Mouse (Mus musculus): ENCODE measurements around the gene Sprr4. TPM values are rescaled to one million over a fixed set of nuclear protein-coding genes. Genes with fewer than 3 reads are reported as not detected.
A peak's percentile ranks its signal among the peaks of the same experiment; 100 is the strongest.
"Not testable (repeated sequence)": the region's sequence is repeated elsewhere in the genome, so short reads cannot be mapped to it uniquely, and the experiment has no call there.

The Sprr4 gene
- not detected in 2 replicates for polyA plus RNA-seq (2015; fragmentation: Nextera tagmentation; extraction: Ambion mirVana)

DNA sequence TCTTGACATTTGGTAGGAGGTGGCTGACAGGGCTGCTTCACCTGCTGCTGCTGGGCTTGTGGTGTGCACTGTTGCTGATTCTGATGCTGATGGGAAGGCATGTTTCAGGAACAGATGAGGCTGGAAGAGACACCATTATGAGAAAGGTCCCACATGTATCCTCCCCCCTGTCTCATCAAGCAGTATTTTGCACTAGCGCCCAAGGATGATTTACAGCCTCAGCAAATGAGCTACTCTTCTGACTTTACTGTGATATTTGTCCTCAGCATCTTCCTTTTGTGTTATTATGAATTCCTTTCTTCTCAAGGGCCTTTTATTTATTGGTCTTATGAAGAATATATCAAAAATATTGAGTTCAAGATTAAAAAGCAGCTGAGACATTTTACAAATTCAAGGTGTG, at the start of gene Sprr4:
Gene Sprr4, minus strand, starts transcription at position 101 of the 400 bp plus-strand sequence.
- Histone ChIP-seq H3K36me3 (ENCODE audit: control insufficient read depth, insufficient read depth, low read length) (no peaks in the 10 kb centered on the region), H3K27ac (ENCODE audit: low read length) (no peak within 1 kb of the TSS), H3K4me3 (replicated peaks; ENCODE audit: low read length) (no peak within 1 kb of the TSS), H3K4me2 (ENCODE audit: low read depth, low read length) (no peak within 1 kb of the TSS), H3K27me3 (ENCODE audit: control insufficient read depth, insufficient read depth, low read length) (no peaks in the 10 kb centered on the region), H3K4me1 (ENCODE audit: control insufficient read depth, insufficient read depth, low read length) (no peaks in the 10 kb centered on the region), H3K9ac (ENCODE audit: low read length) (no peak within 1 kb of the TSS), H3K9me3 (replicated peaks; ENCODE audit: control insufficient read depth, low read length) (no peaks in the 10 kb centered on the region)
- 82% methylated on average over 1 of the region's 1 CpGs for WGBS
- no peak for ATAC-seq (ENCODE audit: insufficient read depth, low FRiP score)

DNA sequence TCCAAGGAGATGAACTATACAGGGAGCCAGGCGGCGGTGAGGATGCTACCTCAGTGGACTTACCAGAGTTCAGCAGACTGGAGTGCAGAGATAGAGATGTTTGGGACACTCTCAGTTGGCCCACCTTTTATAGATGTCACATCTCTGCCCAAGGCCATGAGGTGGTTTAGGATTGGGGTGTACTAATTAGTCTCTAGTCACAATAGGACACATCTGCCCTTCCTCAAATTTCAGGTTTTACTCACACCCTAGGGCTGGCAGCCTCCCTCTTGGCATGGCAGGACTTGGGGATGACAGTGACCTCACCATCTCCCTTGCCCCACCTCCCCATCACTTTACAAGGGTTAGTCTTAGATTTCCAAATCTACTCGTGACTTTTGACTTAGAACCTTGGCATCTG, 34.1 kb upstream of the Sprr4 start, which contains the start of gene 2310046K23Rik:
Gene 2310046K23Rik, minus strand, starts transcription at position 101 of the 400 bp plus-strand sequence.
- no peaks in the 10 kb centered on the region for H3K27me3 ChIP-seq (ENCODE audit: control insufficient read depth, insufficient read depth, low read length)
- 87% methylated on average over 3 of the region's 3 CpGs for WGBS
- H3K9me3 ChIP-seq (replicated peaks; ENCODE audit: control insufficient read depth, low read length): no peaks in the 10 kb centered on the region
- H3K36me3 ChIP-seq (ENCODE audit: control insufficient read depth, insufficient read depth, low read length): no peaks in the 10 kb centered on the region
- H3K27ac ChIP-seq (ENCODE audit: low read length): no peak within 1 kb of the TSS
- no peaks in the 10 kb centered on the region for H3K4me1 ChIP-seq (ENCODE audit: control insufficient read depth, insufficient read depth, low read length)
- no peak within 1 kb of the TSS for H3K9ac ChIP-seq (ENCODE audit: low read length)
- no peak for ATAC-seq (ENCODE audit: insufficient read depth, low FRiP score)
- H3K4me3 ChIP-seq (replicated peaks; ENCODE audit: low read length): no peak within 1 kb of the TSS
- no peak within 1 kb of the TSS for H3K4me2 ChIP-seq (ENCODE audit: low read depth, low read length)

- Histone ChIP-seq H3K9ac (ENCODE audit: low read length) (no peak overlapping the region), H3K27ac (ENCODE audit: low read length) (no peak overlapping the region), H3K9me3 (replicated peaks; ENCODE audit: control insufficient read depth, low read length) (no peaks in the 10 kb centered on the region), H3K4me3 (replicated peaks; ENCODE audit: low read length) (no peak overlapping the region), H3K4me1 (ENCODE audit: control insufficient read depth, insufficient read depth, low read length) (no peaks in the 10 kb centered on the region), H3K27me3 (ENCODE audit: control insufficient read depth, insufficient read depth, low read length) (no peaks in the 10 kb centered on the region), H3K36me3 (ENCODE audit: control insufficient read depth, insufficient read depth, low read length) (no peaks in the 10 kb centered on the region), H3K4me2 (ENCODE audit: low read depth, low read length) (no peak overlapping the region)
- ATAC-seq (ENCODE audit: insufficient read depth, low FRiP score): no peak
Measured at GRCm38 (mm10) chr3:92512325-92512724, 12.0 kb upstream of the Sprr4 start.

DNA sequence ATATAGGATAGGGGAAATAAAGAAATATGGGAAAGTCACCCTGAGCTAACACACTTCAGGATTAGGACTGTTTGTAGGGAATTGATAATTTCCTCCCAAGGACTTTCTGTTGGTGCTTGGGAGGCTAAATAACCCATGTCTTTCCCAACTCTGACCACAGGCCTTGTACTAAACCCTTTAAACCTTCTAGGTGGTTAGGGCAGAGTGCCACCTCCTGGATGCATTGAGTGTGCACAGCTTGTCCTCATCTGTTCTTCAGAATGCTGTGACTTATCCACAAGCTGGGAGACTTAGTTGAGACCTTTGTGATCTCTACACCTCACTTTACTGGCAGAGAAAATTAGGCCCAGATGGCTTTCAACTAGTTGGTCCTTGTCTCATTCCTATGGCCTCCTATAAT, 10.5 kb upstream of the Sprr4 start:
- 0 out of 2 replicates have a peak, but pooled peaks have one; percentile 50 for ATAC-seq (ENCODE audit: insufficient read depth, low FRiP score)
- Histone ChIP-seq H3K36me3 (ENCODE audit: control insufficient read depth, insufficient read depth, low read length) (no peaks in the 10 kb centered on the region), H3K27ac (ENCODE audit: low read length) (no peak overlapping the region), H3K9ac (ENCODE audit: low read length) (no peak overlapping the region), H3K27me3 (ENCODE audit: control insufficient read depth, insufficient read depth, low read length) (no peaks in the 10 kb centered on the region), H3K4me3 (replicated peaks; ENCODE audit: low read length) (no peak overlapping the region), H3K4me2 (ENCODE audit: low read depth, low read length) (no peak overlapping the region), H3K9me3 (replicated peaks; ENCODE audit: control insufficient read depth, low read length) (no peaks in the 10 kb centered on the region), H3K4me1 (ENCODE audit: control insufficient read depth, insufficient read depth, low read length) (no peaks in the 10 kb centered on the region)

DNA sequence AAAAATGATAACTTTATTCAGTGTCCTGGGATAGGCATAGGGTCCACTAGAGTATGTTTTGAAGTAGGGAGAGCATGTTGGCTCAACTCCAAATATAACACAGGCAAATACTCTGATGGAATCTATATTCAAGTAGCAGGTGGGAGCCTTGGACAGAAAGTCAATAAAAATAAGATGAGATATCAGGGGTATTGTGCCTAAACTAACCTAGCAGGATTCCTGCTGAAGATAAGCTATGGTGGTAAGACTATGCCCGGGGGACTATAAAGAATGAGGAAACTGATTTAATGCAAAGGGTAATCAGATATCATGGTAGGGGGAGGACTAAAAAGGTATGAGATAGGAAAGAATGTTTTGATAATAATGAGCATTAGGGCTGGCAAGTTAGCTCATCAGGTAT, 7.9 kb upstream of the Sprr4 start:
- Histone ChIP-seq H3K36me3 (ENCODE audit: control insufficient read depth, insufficient read depth, low read length) (no peaks in the 10 kb centered on the region), H3K4me1 (ENCODE audit: control insufficient read depth, insufficient read depth, low read length) (no peaks in the 10 kb centered on the region), H3K9me3 (replicated peaks; ENCODE audit: control insufficient read depth, low read length) (no peaks in the 10 kb centered on the region), H3K4me2 (ENCODE audit: low read depth, low read length) (no peak overlapping the region), H3K27me3 (ENCODE audit: control insufficient read depth, insufficient read depth, low read length) (no peaks in the 10 kb centered on the region), H3K27ac (ENCODE audit: low read length) (no peak overlapping the region), H3K4me3 (replicated peaks; ENCODE audit: low read length) (no peak overlapping the region), H3K9ac (ENCODE audit: low read length) (no peak overlapping the region)
- 73% methylated on average over 1 of the region's 1 CpGs for WGBS
- peak; percentile 48; the same call in 1 of the 2 replicates for ATAC-seq (ENCODE audit: insufficient read depth, low FRiP score)

- ATAC-seq (ENCODE audit: insufficient read depth, low FRiP score): no peak
- no peak overlapping the region for H3K9ac ChIP-seq (ENCODE audit: low read length)
Measured at GRCm38 (mm10) chr3:92503528-92503927, 3.2 kb upstream of the Sprr4 start.

GRCm38 (mm10) chr3:92490262-92490661, 10.0 kb downstream of the Sprr4 start:
- not testable (repeated sequence) for ATAC-seq (ENCODE audit: insufficient read depth, low FRiP score); H3K4me3 ChIP-seq (replicated peaks; ENCODE audit: low read length); H3K9ac ChIP-seq (ENCODE audit: low read length); H3K27ac ChIP-seq (ENCODE audit: low read length); H3K4me1 ChIP-seq (ENCODE audit: control insufficient read depth, insufficient read depth, low read length); H3K9me3 ChIP-seq (replicated peaks; ENCODE audit: control insufficient read depth, low read length); H3K36me3 ChIP-seq (ENCODE audit: control insufficient read depth, insufficient read depth, low read length); H3K4me2 ChIP-seq (ENCODE audit: low read depth, low read length); H3K27me3 ChIP-seq (ENCODE audit: control insufficient read depth, insufficient read depth, low read length)

More at GRCm38 (mm10) chr3:92503528-92503927, 3.2 kb upstream of the Sprr4 start:
- Histone ChIP-seq H3K4me3 (replicated peaks; ENCODE audit: low read length) (no peak overlapping the region), H3K36me3 (ENCODE audit: control insufficient read depth, insufficient read depth, low read length) (no peaks in the 10 kb centered on the region), H3K27ac (ENCODE audit: low read length) (no peak overlapping the region), H3K9me3 (replicated peaks; ENCODE audit: control insufficient read depth, low read length) (no peaks in the 10 kb centered on the region), H3K4me1 (ENCODE audit: control insufficient read depth, insufficient read depth, low read length) (no peaks in the 10 kb centered on the region), H3K4me2 (ENCODE audit: low read depth, low read length) (no peak overlapping the region), H3K27me3 (ENCODE audit: control insufficient read depth, insufficient read depth, low read length) (no peaks in the 10 kb centered on the region)

GRCm38 (mm10) chr3:92486307-92486706, 14.0 kb downstream of the Sprr4 start:
- H3K4me2 ChIP-seq (ENCODE audit: low read depth, low read length): no peak overlapping the region
- no peaks in the 10 kb centered on the region for H3K9me3 ChIP-seq (replicated peaks; ENCODE audit: control insufficient read depth, low read length)
- H3K9ac ChIP-seq (ENCODE audit: low read length): no peak overlapping the region
- H3K27me3 ChIP-seq (ENCODE audit: control insufficient read depth, insufficient read depth, low read length): no peaks in the 10 kb centered on the region
- ATAC-seq (ENCODE audit: insufficient read depth, low FRiP score): peak; percentile 84
- 21% methylated on average over 1 of the region's 1 CpGs for WGBS
- peak overlapping the region; percentile 91 for H3K27ac ChIP-seq (ENCODE audit: low read length)
- H3K36me3 ChIP-seq (ENCODE audit: control insufficient read depth, insufficient read depth, low read length): no peaks in the 10 kb centered on the region
- H3K4me3 ChIP-seq (replicated peaks; ENCODE audit: low read length): no peak overlapping the region
- no peaks in the 10 kb centered on the region for H3K4me1 ChIP-seq (ENCODE audit: control insufficient read depth, insufficient read depth, low read length)

DNA sequence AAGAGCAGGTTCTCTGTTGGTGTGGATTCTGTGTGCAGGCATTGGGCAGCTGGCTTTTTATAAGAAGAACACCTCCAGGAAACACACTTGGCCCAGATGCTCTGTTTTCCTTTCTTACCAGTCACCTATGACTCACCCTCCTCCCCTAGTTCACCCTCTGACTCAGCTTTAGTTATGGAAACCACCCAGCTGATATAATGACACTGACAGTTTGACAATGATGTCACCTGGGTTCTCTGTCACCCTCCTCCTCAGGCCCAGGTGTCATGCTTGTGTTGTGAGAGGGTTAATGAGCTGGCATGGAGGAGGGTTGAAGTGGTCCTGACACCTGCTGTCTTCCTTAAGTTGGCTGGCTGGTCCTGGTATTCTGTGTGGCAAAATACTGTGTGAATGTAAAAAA, 14.4 kb downstream of the Sprr4 start, which contains the start of gene Sprr1a:
Gene Sprr1a, minus strand, starts transcription at position 33 of the 400 bp plus-strand sequence.
- H3K4me2 ChIP-seq (ENCODE audit: low read depth, low read length): no peak within 1 kb of the TSS
- peak within 1 kb of the TSS; percentile 10; the same call in 1 of the 2 replicates for H3K4me3 ChIP-seq (replicated peaks; ENCODE audit: low read length)
- peak; percentile 79; the same call in 1 of the 2 replicates for ATAC-seq (ENCODE audit: insufficient read depth, low FRiP score)
- no peaks in the 10 kb centered on the region for H3K9me3 ChIP-seq (replicated peaks; ENCODE audit: control insufficient read depth, low read length)
- no peaks in the 10 kb centered on the region for H3K4me1 ChIP-seq (ENCODE audit: control insufficient read depth, insufficient read depth, low read length)
- H3K27me3 ChIP-seq (ENCODE audit: control insufficient read depth, insufficient read depth, low read length): no peaks in the 10 kb centered on the region
- H3K9ac ChIP-seq (ENCODE audit: low read length): no peak within 1 kb of the TSS
- H3K36me3 ChIP-seq (ENCODE audit: control insufficient read depth, insufficient read depth, low read length): no peaks in the 10 kb centered on the region
- peak within 1 kb of the TSS; percentile 91 for H3K27ac ChIP-seq (ENCODE audit: low read length)

GRCm38 (mm10) chr3:92481249-92481648, 19.0 kb downstream of the Sprr4 start:
- not testable (repeated sequence) for H3K9ac ChIP-seq (ENCODE audit: low read length); H3K27ac ChIP-seq (ENCODE audit: low read length); H3K36me3 ChIP-seq (ENCODE audit: control insufficient read depth, insufficient read depth, low read length); H3K27me3 ChIP-seq (ENCODE audit: control insufficient read depth, insufficient read depth, low read length); ATAC-seq (ENCODE audit: insufficient read depth, low FRiP score); H3K4me3 ChIP-seq (replicated peaks; ENCODE audit: low read length); H3K4me2 ChIP-seq (ENCODE audit: low read depth, low read length); H3K9me3 ChIP-seq (replicated peaks; ENCODE audit: control insufficient read depth, low read length); H3K4me1 ChIP-seq (ENCODE audit: control insufficient read depth, insufficient read depth, low read length)
